Mouse (Mus musculus) ES-E14 (cell line): ENCODE data around the gene F5. TPM values are rescaled to one million over a fixed set of nuclear protein-coding genes. Genes with fewer than 3 reads are reported as not detected.
A peak's percentile ranks its signal among the peaks of the same experiment; 100 is the strongest.

Experiments used
- DNase-seq: peaks from one replicate; pipeline ENCODE4 v3.0.0-alpha.2; 2013; ENCODE audit warnings: low read depth, low spot score
- H3K27ac ChIP-seq: 2 replicates; pipeline ENCODE4 v1.5.1; 2012; ENCODE audit warnings: low read depth, mild to moderate bottlenecking, low read length, moderate library complexity, mixed read lengths; ENCODE audit not compliant: poor library complexity, insufficient read depth, severe bottlenecking
- H3K36me3 ChIP-seq: 2 replicates; pipeline ENCODE4 v1.6.1; 2012; ENCODE audit warnings: mild to moderate bottlenecking, low read length, moderate library complexity, mixed read lengths; ENCODE audit not compliant: control insufficient read depth, poor library complexity, insufficient read depth, severe bottlenecking
- H3K4me1 ChIP-seq, 2 experiments: fragments of 150-350 bp in 1 of 2; sonication (generic) in 1 of 2; 2 replicates each; pipeline ENCODE4 v1.6.1; 2012; ENCODE audit warnings: low read length in 2 of 2, mild to moderate bottlenecking in 1 of 2, mixed read lengths in 1 of 2; ENCODE audit not compliant: control insufficient read depth in 2 of 2, insufficient read depth in 2 of 2, poor library complexity in 1 of 2
- H3K4me3 ChIP-seq, 2 experiments: fragments of 150-350 bp in 1 of 2; sonication (generic) in 1 of 2; 2 replicates each; pipeline ENCODE4 v1.5.1; 2012; ENCODE audit warnings: low read length in 2 of 2, low read depth in 1 of 2, mild to moderate bottlenecking in 1 of 2, mixed read lengths in 1 of 2; ENCODE audit not compliant: insufficient read depth in 1 of 2, poor library complexity in 1 of 2, severe bottlenecking in 1 of 2
- H3K9ac ChIP-seq: 2 replicates; pipeline ENCODE4 v1.6.1; 2012; ENCODE audit warnings: low read depth, mild to moderate bottlenecking, low read length, mixed read lengths; ENCODE audit not compliant: poor library complexity, insufficient read depth, severe bottlenecking
- H3K9me3 ChIP-seq: fragments of 150-350 bp; sonication (generic); 2 replicates; pipeline ENCODE4 v1.6.1; 2012; ENCODE audit warnings: low read depth, mild to moderate bottlenecking, low read length; ENCODE audit not compliant: control insufficient read depth, insufficient read depth
- CHD2 ChIP-seq: IDR thresholded peaks from 2 replicates; pipeline ENCODE4 v1.6.1; 2014; ENCODE audit warnings: mild to moderate bottlenecking, low read depth, low read length, inconsistent platforms
- HCFC1 ChIP-seq: IDR thresholded peaks from 2 replicates; pipeline ENCODE4 v1.6.1; 2012; ENCODE audit warnings: low read length, inconsistent platforms, borderline replicate concordance; ENCODE audit not compliant: insufficient read depth
- MAFK ChIP-seq: IDR thresholded peaks from 2 replicates; pipeline ENCODE4 v1.6.1; 2014; ENCODE audit warnings: mild to moderate bottlenecking, low read depth, low read length, inconsistent platforms; ENCODE audit not compliant: insufficient read depth
- ZC3H11A ChIP-seq: IDR thresholded peaks from 2 replicates; pipeline ENCODE4 v1.6.1; 2012; ENCODE audit warnings: low read depth, mild to moderate bottlenecking, inconsistent platforms, low read length, borderline replicate concordance
- ZNF384 ChIP-seq: IDR thresholded peaks from 2 replicates; pipeline ENCODE4 v1.6.1; 2012; ENCODE audit warnings: low read depth, low read length, inconsistent platforms
- in situ Hi-C, 2 experiments: fragments of 600-800 bp; cut with MboI; formaldehyde crosslinking; loops; one replicate each; pipeline ENCODE4 v1.15.1; 2025; ENCODE audit warnings: low sequenced_read_pairs in 2 of 2, inconsistent platforms in 1 of 2; ENCODE audit not compliant: unreplicated experiment in 2 of 2
- total RNA-seq: library from RNA; depleted of rRNA; stranded (reverse); fragments of 300-350 nt; gene quantifications from 2 replicates; pipeline ENCODE4 v1.2.3, GENCODE M21; 2012

F5 gene
- total RNA-seq, 1 experiment, result 0.76 TPM

DNA sequence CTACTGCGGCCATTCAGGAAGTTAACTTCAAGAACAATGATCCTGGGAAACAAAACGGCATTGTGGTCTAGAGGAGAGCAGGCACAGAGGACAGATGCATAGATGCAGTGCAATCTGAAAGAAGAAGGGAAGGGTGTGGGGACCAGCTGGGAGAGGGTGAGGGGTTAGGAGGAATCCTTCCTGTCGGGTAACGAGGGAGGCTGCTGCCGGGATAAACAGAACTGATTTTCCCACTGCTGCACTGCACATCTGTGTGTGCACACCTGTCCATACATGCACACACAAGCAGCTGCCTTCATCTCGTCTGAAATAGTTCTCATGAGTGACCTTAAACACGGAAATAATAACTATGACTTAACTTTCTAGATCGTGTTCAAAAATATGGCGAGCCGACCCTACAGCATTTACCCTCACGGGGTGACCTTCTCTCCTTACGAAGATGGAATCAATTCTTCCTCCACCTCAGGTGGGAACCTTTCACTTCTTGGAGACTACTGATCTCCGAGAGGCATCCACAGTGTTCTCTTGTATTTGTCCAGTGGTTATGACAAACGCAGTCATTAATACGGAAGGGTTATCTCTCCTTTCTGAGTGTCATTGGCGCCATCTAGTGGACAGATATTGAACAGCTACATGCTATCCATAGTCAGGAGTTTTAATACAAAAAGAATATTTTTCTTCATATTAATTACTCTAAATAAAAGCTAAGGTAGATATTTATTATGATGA lies 32.7 kb downstream of the F5 start:
- peak; percentile 47 for DNase-seq
- peak overlapping the region in 1 of 2 experiments; percentile 55; a peak in 2 of 4 replicates for H3K4me3 ChIP-seq

DNA sequence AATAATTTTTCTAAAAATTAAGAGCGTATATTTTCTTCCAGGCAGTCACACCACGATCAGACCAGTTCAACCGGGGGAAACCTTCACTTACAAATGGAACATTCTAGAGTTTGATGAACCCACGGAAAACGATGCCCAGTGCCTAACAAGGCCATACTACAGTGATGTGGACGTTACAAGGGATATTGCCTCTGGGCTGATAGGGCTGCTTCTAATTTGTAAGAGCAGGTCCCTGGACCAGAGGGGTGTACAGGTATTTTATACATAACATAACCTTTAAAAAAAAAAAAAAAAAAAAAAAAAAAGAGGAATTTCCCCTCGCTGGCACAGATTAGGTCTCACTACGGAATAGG lies 33.2 kb downstream of the F5 start:
- H3K36me3 ChIP-seq, result no peaks in the 10 kb centered on the region
- in situ Hi-C loops, result no loop called here
- DNase-seq, result no peak

More for the DNA sequence above, 32.7 kb downstream of the F5 start:
- TF ChIP-seq ZNF384 (no peak), ZC3H11A (0 out of 2 replicates have a peak, but pooled peaks have one; percentile 32)
- Histone ChIP-seq H3K9ac (no peak overlapping the region), H3K4me1 (no peaks in the 10 kb centered on the region), H3K27ac (no peak overlapping the region), H3K9me3 (no peaks in the 10 kb centered on the region), H3K36me3 (no peaks in the 10 kb centered on the region)
- in situ Hi-C loops, result no loop called here

DNA sequence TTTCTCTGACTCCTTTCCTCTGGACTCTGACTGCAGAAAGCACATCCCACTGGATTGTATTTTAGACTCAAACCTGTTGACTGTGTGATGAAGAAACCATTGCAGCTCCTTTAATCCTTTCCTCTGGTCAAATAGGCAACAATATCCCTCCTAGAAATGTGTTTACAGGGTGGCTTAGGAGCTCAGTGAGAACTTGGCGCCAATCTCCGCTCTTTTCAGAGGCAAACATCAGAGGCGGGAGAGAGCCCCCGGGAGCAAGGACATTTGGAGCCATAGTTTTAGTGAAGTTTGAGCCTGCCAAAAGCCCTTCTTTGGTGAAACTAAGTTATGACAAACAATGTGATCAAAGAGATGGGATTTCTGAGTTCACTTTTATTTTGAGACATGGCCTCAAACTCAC lies 33.7 kb downstream of the F5 start:
- Histone ChIP-seq H3K27ac (no peak overlapping the region), H3K4me1 (no peaks in the 10 kb centered on the region), H3K9ac (no peak overlapping the region), H3K9me3 (no peaks in the 10 kb centered on the region), H3K36me3 (no peaks in the 10 kb centered on the region), H3K4me3 (no peak overlapping the region)
- TF ChIP-seq CHD2 (no peak), HCFC1 (no peak), ZC3H11A (no peak), MAFK (no peak), ZNF384 (no peak)
- in situ Hi-C loops, result no loop called here
- no peak for DNase-seq

More for the DNA sequence above, 33.2 kb downstream of the F5 start:
- no peak overlapping the region for H3K4me3 ChIP-seq
- H3K9me3 ChIP-seq, result no peaks in the 10 kb centered on the region
- H3K27ac ChIP-seq, result no peak overlapping the region
- no peak overlapping the region for H3K9ac ChIP-seq
- H3K4me1 ChIP-seq, result no peaks in the 10 kb centered on the region
- TF ChIP-seq ZNF384, result no peak
- no peak for TF ChIP-seq HCFC1
- no peak for TF ChIP-seq MAFK
- TF ChIP-seq CHD2, result no peak
- TF ChIP-seq ZC3H11A, result no peak

DNA sequence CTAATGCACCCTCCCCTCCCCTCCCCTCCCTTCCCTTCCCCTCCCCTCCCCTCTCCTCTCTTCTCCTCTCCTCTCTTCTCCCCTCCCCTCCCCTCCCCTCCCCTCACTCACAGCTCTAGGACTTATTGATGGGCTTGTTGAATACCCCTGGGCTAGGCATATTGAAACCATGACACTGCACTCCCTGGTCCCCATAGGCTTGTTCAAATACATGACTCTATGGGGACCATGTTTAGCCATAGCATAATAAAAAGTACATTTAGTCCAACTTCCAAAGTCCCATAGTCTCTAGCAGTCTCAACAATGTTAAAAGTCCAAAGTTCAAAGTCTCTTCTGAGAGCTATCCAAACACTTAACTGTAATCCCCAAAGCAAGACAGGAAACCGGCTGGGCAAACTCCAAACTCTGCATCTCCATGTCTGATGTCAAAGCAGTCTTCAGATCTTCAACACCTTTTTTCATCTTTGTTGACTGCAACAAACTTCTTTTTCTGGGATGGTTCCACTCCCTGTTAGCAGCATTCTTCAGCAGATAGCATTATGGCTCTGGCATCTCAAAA lies 35.4 kb downstream of the F5 start:
- in situ Hi-C loops, result no loop called here
- no peak for TF ChIP-seq ZC3H11A
- TF ChIP-seq MAFK, result no peak
- no peak for TF ChIP-seq HCFC1
- TF ChIP-seq ZNF384, result no peak
- TF ChIP-seq CHD2, result no peak
- no peak for DNase-seq
- Histone ChIP-seq H3K9ac (no peak overlapping the region), H3K9me3 (no peaks in the 10 kb centered on the region), H3K36me3 (no peaks in the 10 kb centered on the region), H3K4me3 (no peak overlapping the region), H3K4me1 (no peaks in the 10 kb centered on the region), H3K27ac (no peak overlapping the region)

DNA sequence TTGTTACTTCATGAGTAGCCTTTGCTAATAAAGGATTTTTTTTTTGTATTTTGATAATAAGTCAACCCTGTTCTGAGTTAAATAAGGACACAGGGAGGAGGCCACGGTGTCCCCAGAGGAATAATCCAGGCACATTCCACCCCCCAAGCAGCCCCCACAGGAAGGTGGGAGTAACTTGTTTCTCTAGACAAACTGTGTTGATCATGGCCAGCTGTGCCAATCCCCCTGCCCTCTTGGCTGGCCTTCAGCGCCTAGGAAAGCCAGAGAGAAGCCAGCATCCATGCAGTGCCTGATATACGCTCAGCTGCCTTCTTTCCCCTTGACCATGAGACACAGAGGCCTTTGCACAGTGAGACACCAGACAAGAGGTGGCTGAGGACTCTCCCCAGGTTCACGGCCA lies 47.9 kb downstream of the F5 start:
- Histone ChIP-seq H3K27ac (no peak overlapping the region), H3K9ac (no peak overlapping the region), H3K36me3 (no peaks in the 10 kb centered on the region), H3K4me1 (no peaks in the 10 kb centered on the region), H3K4me3 (no peak overlapping the region), H3K9me3 (no peaks in the 10 kb centered on the region)
- DNase-seq, result no peak
- in situ Hi-C loops, result no loop called here
- no peak for TF ChIP-seq ZNF384
- TF ChIP-seq CHD2, result no peak
- TF ChIP-seq MAFK, result no peak
